Mouse (Mus musculus) layer of hippocampus, postnatal 36 days (tissue): ENCODE data around the gene Cdc37. TPM values are rescaled to one million over a fixed set of nuclear protein-coding genes. Genes with fewer than 3 reads are reported as not detected.
A peak's percentile ranks its signal among the peaks of the same experiment; 100 is the strongest.

Source experiments
- DNase-seq, 2 experiments: peaks; one replicate each; pipeline ENCODE4 v3.0.0; 2022
- total RNA-seq, 2 experiments: library from RNA; stranded (reverse); gene quantifications; 2 replicates each; pipeline ENCODE4 v1.2.3; 2021

The Cdc37 gene
- total RNA-seq, 2 experiments from 2014 or later: 142 to 150 TPM

DNA sequence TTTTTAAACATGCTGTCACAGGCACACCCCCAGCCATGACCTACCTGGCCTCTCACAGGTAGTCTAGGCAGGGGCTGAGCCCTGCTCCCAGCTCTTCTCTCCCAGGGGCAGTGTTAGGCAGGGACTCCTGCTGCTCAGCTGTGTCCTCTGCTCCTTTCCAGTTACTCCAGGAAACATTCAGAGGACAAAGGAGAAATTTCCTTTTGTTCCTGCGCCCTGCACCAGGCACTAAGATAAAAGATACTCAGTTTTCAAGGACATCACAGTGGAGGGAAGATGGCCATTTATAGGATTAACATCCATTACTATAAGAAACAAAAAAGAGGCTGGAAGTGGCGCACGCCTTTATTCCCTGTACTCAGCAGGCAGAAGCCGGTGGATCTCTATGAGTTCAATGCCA lies 53.8 kb downstream of the Cdc37 start:
- DNase-seq: no peak

- DNase-seq: no peak
Observed at GRCm38 (mm10) chr9:21093423-21093822, 56.4 kb downstream of the Cdc37 start.

DNA sequence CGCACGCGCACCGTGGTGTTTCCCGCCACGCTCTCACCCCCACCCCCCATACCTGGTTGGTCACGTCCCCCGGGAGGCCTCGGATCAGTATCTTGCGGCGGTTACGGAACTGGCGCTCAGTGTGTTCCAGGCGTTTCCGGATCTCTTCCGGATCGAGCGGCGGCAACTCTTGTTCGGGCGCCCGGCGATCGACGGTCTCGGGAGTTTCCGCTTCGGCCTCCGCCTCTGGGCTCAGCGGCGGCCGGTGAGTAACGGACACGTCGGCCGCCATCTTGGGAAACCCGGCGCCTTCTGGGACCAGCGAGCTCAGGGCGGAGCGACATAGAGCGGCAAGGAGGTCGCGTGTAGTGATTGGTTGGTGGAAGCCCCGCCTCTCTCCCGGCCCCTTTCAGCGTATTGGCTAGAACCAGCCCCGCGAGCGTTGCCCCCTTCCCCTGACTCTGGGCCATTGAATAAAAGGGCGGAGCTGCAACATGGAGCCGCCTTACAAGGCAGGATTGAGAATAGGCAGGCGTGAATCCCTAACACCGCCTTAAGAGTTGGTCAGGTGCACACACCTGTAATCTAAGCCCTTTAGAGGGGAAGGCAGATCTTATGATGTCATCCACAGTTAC lies 58.0 kb downstream of the Cdc37 start, which contains the start of the genes Gm38431 and Raver1:
Gene Gm38431, minus strand, starts transcription at position 291 of the 614 bp plus-strand sequence.
Gene Raver1, minus strand, starts transcription at position 302 of the 614 bp plus-strand sequence.
- peak; percentile 95 to 97 for DNase-seq

DNA sequence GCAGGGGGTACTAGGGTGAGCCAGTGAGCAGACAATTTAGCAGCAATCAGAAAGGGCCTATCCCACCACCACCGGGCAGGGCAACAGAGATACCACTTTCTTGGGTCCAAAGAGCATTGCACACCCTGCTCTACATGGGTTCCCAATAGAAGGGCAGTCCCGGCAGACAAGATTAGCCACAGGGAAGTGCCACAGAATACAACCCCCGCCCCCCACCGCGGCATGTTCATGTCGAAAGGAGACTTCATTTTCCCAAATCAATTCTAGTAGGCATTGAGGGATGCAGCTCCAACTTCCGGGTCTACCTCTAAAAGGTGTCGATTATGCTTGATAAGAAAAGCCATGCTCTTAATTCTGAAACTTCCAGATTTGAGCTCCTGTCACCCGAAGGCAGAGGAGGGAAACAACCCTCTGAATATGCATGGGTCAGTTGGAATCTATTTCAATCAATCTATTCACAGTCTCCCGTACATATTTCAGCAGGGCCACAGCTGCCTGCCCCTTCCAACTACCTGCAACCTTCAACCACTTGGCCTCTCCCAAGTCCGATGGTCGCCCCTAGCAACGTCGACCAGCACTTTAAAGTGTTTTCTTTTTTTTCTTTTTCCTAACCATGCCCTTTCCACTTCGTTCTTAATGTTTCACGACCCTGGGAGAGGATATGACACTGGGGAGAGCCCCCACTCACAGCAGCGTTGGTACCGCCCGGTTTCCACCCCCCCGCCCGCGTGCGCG lies 58.6 kb downstream of the Cdc37 start:
- DNase-seq: no peak

- no peak for DNase-seq
Observed at GRCm38 (mm10) chr9:21090537-21090936, 59.2 kb downstream of the Cdc37 start.

- no peak for DNase-seq
Observed at GRCm38 (mm10) chr9:21083324-21083723, 66.5 kb downstream of the Cdc37 start.

Other genes starting within 250 kb of the Cdc37 start
- gene Dnmt1, start 190.1 kb downstream of the Cdc37 start, total RNA-seq: 10 to 100 TPM; 34.0 to 35.1 TPM
- gene S1pr2, start 173.2 kb downstream of the Cdc37 start, total RNA-seq: 1 to 10 TPM; 1.2 to 2.8 TPM
- 10 to 100 TPM; 61.1 to 65.8 TPM for gene Mrpl4, start 147.2 kb downstream of the Cdc37 start, total RNA-seq
- gene Icam1, start 134.0 kb downstream of the Cdc37 start, total RNA-seq: 1 to 10 TPM; 1.9 to 3.6 TPM
- 1 to 10 TPM in 1 of 2 experiments, under 1 TPM in 1; 0.63 to 1.2 TPM for gene Icam4, start 120.6 kb downstream of the Cdc37 start, total RNA-seq
- gene Icam5, start 117.9 kb downstream of the Cdc37 start, total RNA-seq: 100 to 1,000 TPM; 360 to 373 TPM
- gene Zglp1, start 82.9 kb downstream of the Cdc37 start, total RNA-seq: not detected
- gene Gm49373, start 76.9 kb downstream of the Cdc37 start, total RNA-seq: 1 to 10 TPM; 2.5 to 2.9 TPM
- gene Fdx1l, start 76.4 kb downstream of the Cdc37 start, total RNA-seq: 10 to 100 TPM; 56.0 to 64.5 TPM
- gene Gm38431, start 58.0 kb downstream of the Cdc37 start, total RNA-seq: 1 to 10 TPM; 4.8 to 5.0 TPM
- gene Raver1, start 58.0 kb downstream of the Cdc37 start, total RNA-seq: 10 to 100 TPM; 29.9 to 31.5 TPM
- 10 to 100 TPM; 14.6 to 18.0 TPM for gene Tyk2, start 18.7 kb downstream of the Cdc37 start, total RNA-seq
- 10 to 100 TPM; 84.2 to 86.8 TPM for gene Pde4a, start 15.7 kb upstream of the Cdc37 start, total RNA-seq
- gene Keap1, start 89.4 kb upstream of the Cdc37 start, total RNA-seq: 10 to 100 TPM; 57.2 to 58.1 TPM
- 10 to 100 TPM; 11.1 to 11.2 TPM for gene S1pr5, start 98.5 kb upstream of the Cdc37 start, total RNA-seq
- gene Atg4d, start 115.3 kb upstream of the Cdc37 start, total RNA-seq: 10 to 100 TPM; 38.8 to 40.9 TPM
- gene Kri1, start 138.0 kb upstream of the Cdc37 start, total RNA-seq: 10 to 100 TPM; 48.1 to 50.2 TPM
- 10 to 100 TPM; 53.0 to 62.9 TPM for gene Cdkn2d, start 141.4 kb upstream of the Cdc37 start, total RNA-seq
- gene Ap1m2, start 162.4 kb upstream of the Cdc37 start, total RNA-seq: under 1 TPM; 0.35 to 0.57 TPM
- 10 to 100 TPM; 49.6 to 56.3 TPM for gene Slc44a2, start 170.7 kb upstream of the Cdc37 start, total RNA-seq
- 100 to 1,000 TPM in 1 of 2 experiments, 10 to 100 TPM in 1; 80.8 to 107 TPM for gene Ilf3, start 217.9 kb upstream of the Cdc37 start, total RNA-seq